Mouse (Mus musculus) hindbrain, embryonic 16.5 days (tissue): ENCODE results near the gene Ift172. TPM values are rescaled to one million over a fixed set of nuclear protein-coding genes. Genes with fewer than 3 reads are reported as not detected.

ENCODE experiments used
- ATAC-seq: fragments of 200-750 bp; cut with Nextera tagmentation; 2 replicates; pipeline ENCODE4 v1.8.0; 2017; ENCODE audit warnings: moderate TSS enrichment, moderate library complexity
- H3K27ac ChIP-seq: fragments of 300-500 bp; sonication (generic); 2 replicates; pipeline ENCODE4 v1.5.1; 2014; ENCODE audit warnings: low read depth, mild to moderate bottlenecking, control low read depth, low read length, moderate library complexity
- H3K27me3 ChIP-seq: fragments of 300-500 bp; sonication (generic); replicated peaks from 2 replicates; pipeline ENCODE4 v1.6.1; 2014; ENCODE audit warnings: low read length; ENCODE audit not compliant: control insufficient read depth, insufficient read depth
- H3K36me3 ChIP-seq: fragments of 300-500 bp; sonication (generic); 2 replicates; pipeline ENCODE4 v1.6.1; 2014; ENCODE audit warnings: mild to moderate bottlenecking, low read length, moderate library complexity, mixed read lengths; ENCODE audit not compliant: control insufficient read depth, insufficient read depth
- H3K4me1 ChIP-seq: fragments of 300-500 bp; sonication (generic); 2 replicates; pipeline ENCODE4 v1.6.1; 2014; ENCODE audit warnings: low read depth, low read length; ENCODE audit not compliant: control insufficient read depth, insufficient read depth
- H3K4me2 ChIP-seq: fragments of 300-500 bp; sonication (generic); 2 replicates; pipeline ENCODE4 v1.6.1; 2014; ENCODE audit warnings: mild to moderate bottlenecking, low read length, control low read depth, moderate library complexity
- H3K4me3 ChIP-seq: fragments of 300-500 bp; sonication (generic); 2 replicates; pipeline ENCODE4 v1.5.1; 2014; ENCODE audit warnings: mild to moderate bottlenecking, low read length, control low read depth, moderate library complexity
- H3K9ac ChIP-seq: fragments of 300-500 bp; sonication (generic); 2 replicates; pipeline ENCODE4 v1.6.1; 2014; ENCODE audit warnings: low read depth, mild to moderate bottlenecking, control low read depth, low read length, moderate library complexity
- H3K9me3 ChIP-seq: fragments of 300-500 bp; sonication (generic); 2 replicates; pipeline ENCODE4 v1.6.1; 2014; ENCODE audit warnings: mild to moderate bottlenecking, low read length, moderate library complexity; ENCODE audit not compliant: control insufficient read depth
- WGBS: fragments of 180-500 bp; shearing (Covaris S2); extraction: QIAGEN DNeasy Blood & Tissue Kit; methylation state at CpG from one replicate; pipeline ENCODE4 v1.1.7; 2014; 5-methylcytosine and 5-hydroxymethylcytosine counted together
- polyA plus RNA-seq: library from polyadenylated mRNA; unstranded; fragments of >200 nt; fragmentation: Nextera tagmentation; extraction: Ambion mirVana; gene quantifications from 2 replicates; pipeline ENCODE4 v1.2.1, GENCODE M21; 2015

Gene Ift172
- polyA plus RNA-seq, 1 experiment from 2014 or later = 31.5 TPM

GRCm38 (mm10) chr5:31297981-31298380, 7.1 kb upstream of the Ift172 start:
- Histone ChIP-seq H3K9ac (no peak overlapping the region), H3K9me3 (no peaks in the 10 kb centered on the region), H3K4me1 (peaks cover 13% of the 10 kb centered on the region), H3K27ac (no peak overlapping the region), H3K4me3 (no peak overlapping the region), H3K27me3 (no peaks in the 10 kb centered on the region), H3K4me2 (no peak overlapping the region), H3K36me3 (peaks cover 2% of the 10 kb centered on the region; the same call in 1 of the 2 replicates)
- no peak for ATAC-seq
- WGBS = 77% methylated on average over 3 of the region's 3 CpGs

- no peaks in the 10 kb centered on the region for H3K9me3 ChIP-seq
- peaks cover 13% of the 10 kb centered on the region for H3K4me1 ChIP-seq
- no peak within 1 kb of the TSS for H3K27ac ChIP-seq
- H3K27me3 ChIP-seq = no peaks in the 10 kb centered on the region
- H3K9ac ChIP-seq = peak within 1 kb of the TSS; percentile 99
- H3K36me3 ChIP-seq = peaks cover 7% of the 10 kb centered on the region; the same call in 1 of the 2 replicates
- 76% methylated on average over 13 of the region's 13 CpGs for WGBS
- ATAC-seq = no peak
- H3K4me2 ChIP-seq = peak within 1 kb of the TSS; percentile 84
- H3K4me3 ChIP-seq = peak within 1 kb of the TSS; percentile 88
Observed at GRCm38 (mm10) chr5:31297047-31297757, 6.3 kb upstream of the Ift172 start, which contains the start of gene Gckr. Gene Gckr (plus strand): TSS chr5:31297443.

DNA sequence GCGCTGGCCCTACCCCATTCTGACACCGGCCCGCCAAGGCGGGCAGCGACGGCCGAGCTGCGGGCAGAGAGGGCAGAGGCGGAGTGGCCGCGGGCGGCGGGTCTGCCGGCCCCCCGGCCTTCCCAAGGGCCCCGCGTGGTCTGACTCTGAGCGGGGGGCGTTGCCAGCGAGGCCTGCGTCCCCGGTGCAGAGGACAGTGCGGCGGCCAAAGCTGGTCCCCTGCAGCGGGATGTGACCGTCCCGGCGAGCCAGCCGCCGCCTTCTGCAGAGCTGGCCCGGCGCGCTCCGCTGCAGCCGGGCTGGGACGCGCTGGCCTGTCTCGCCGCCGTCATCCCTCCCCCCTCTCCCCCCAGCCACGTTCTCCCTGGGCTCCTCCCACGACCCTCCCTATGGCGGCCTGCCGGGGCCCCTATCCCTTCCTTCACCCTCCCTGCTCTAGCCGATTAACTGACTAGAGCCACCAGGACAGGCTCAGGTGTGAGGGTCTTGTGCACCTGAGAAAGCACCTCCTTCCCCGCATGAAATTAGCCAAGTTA, 4.8 kb upstream of the Ift172 start, which contains the start of gene Fndc4:
TSS of gene Fndc4 (minus strand) at position 475 of the 536 bp plus-strand sequence.
- Histone ChIP-seq H3K9me3 (no peaks in the 10 kb centered on the region), H3K4me3 (peak within 1 kb of the TSS; percentile 88), H3K36me3 (peaks cover 7% of the 10 kb centered on the region; the same call in 1 of the 2 replicates), H3K27me3 (no peaks in the 10 kb centered on the region), H3K4me1 (peaks cover 16% of the 10 kb centered on the region), H3K27ac (peak within 1 kb of the TSS; percentile 87), H3K9ac (peak within 1 kb of the TSS; percentile 99), H3K4me2 (peak within 1 kb of the TSS; percentile 84)
- peak; percentile 82 for ATAC-seq
- 0% methylated on average over 46 of the region's 46 CpGs for WGBS

- H3K4me2 ChIP-seq = peak overlapping the region; percentile 84
- ATAC-seq = no peak
- H3K4me1 ChIP-seq = peaks cover 19% of the 10 kb centered on the region
- H3K4me3 ChIP-seq = peak overlapping the region; percentile 88
- H3K9ac ChIP-seq = peak overlapping the region; percentile 99
- peak overlapping the region; percentile 87 for H3K27ac ChIP-seq
- H3K36me3 ChIP-seq = peaks cover 7% of the 10 kb centered on the region; the same call in 1 of the 2 replicates
- no peaks in the 10 kb centered on the region for H3K9me3 ChIP-seq
- no peaks in the 10 kb centered on the region for H3K27me3 ChIP-seq
- 3% methylated on average over 29 of the region's 29 CpGs for WGBS
Observed at GRCm38 (mm10) chr5:31294964-31295605, 4.2 kb upstream of the Ift172 start.

DNA sequence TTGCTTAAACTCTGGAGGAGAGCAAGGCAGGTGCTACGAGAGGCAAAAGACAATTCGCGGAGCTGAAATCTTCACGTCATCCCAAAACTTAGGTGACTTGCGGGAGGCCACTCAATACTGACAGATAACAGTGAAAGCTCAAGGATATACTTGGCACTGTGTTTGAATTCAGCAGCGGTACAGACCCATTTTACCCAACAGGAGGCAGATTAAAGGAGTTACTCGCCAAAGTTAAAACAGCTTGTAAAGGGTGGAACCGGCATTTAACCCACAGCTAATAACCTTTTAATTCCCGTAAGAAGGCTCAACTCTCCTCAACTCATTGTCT, 409 bp upstream of the Ift172 start:
- Histone ChIP-seq H3K4me1 (peaks cover 23% of the 10 kb centered on the region), H3K4me2 (peak overlapping the region; percentile 78), H3K27me3 (no peaks in the 10 kb centered on the region), H3K27ac (peak overlapping the region; percentile 85), H3K9ac (peak overlapping the region; percentile 68), H3K36me3 (peaks cover 9% of the 10 kb centered on the region), H3K9me3 (no peaks in the 10 kb centered on the region), H3K4me3 (peak overlapping the region; percentile 55)
- 4% methylated on average over 9 of the region's 9 CpGs for WGBS
- ATAC-seq = no peak

GRCm38 (mm10) chr5:31289626-31290230, 1.2 kb downstream of the Ift172 start:
- H3K27me3 ChIP-seq = no peaks in the 10 kb centered on the region
- peak overlapping the region; percentile 78 for H3K4me2 ChIP-seq
- H3K9me3 ChIP-seq = no peaks in the 10 kb centered on the region
- peaks cover 22% of the 10 kb centered on the region for H3K36me3 ChIP-seq
- H3K4me1 ChIP-seq = peaks cover 19% of the 10 kb centered on the region
- H3K9ac ChIP-seq = no peak overlapping the region
- ATAC-seq = no peak
- no peak overlapping the region for H3K27ac ChIP-seq
- WGBS = 91% methylated on average over 3 of the region's 3 CpGs
- H3K4me3 ChIP-seq = peak overlapping the region; percentile 55; the same call in 1 of the 2 replicates

DNA sequence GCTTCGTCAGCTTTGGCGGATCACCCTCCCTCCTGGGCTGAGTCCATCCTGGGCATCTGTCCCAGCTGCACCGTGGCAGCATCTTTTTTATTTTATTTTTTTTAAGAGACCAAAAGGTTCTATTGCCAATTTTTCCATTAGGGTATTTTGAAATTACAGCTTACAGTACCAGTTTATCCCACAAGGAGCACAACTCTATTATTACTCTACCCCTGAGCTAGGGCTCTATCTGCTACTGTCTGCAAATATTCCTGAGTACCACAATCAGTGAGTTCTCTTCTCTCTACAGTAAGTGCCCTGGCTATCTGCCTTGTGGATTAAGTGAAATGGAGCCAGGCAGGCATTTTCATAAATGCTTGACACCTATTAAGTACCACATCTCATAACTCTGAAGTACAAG, 2.3 kb downstream of the Ift172 start:
- WGBS = 80% methylated on average over 3 of the region's 3 CpGs
- H3K27me3 ChIP-seq = no peaks in the 10 kb centered on the region
- ATAC-seq = no peak
- H3K36me3 ChIP-seq = peaks cover 26% of the 10 kb centered on the region
- peaks cover 10% of the 10 kb centered on the region for H3K4me1 ChIP-seq
- no peak overlapping the region for H3K4me2 ChIP-seq
- no peaks in the 10 kb centered on the region for H3K9me3 ChIP-seq
- no peak overlapping the region for H3K9ac ChIP-seq
- no peak overlapping the region for H3K27ac ChIP-seq
- no peak overlapping the region for H3K4me3 ChIP-seq

- Histone ChIP-seq H3K27me3 (no peaks in the 10 kb centered on the region), H3K27ac (no peak overlapping the region), H3K9ac (no peak overlapping the region), H3K4me1 (peaks cover 10% of the 10 kb centered on the region), H3K9me3 (no peaks in the 10 kb centered on the region), H3K4me3 (no peak overlapping the region), H3K4me2 (no peak overlapping the region), H3K36me3 (peaks cover 29% of the 10 kb centered on the region)
- ATAC-seq = no peak
- 90% methylated on average over 4 of the region's 4 CpGs for WGBS
Observed at GRCm38 (mm10) chr5:31288225-31288624, 2.7 kb downstream of the Ift172 start.
